Mouse (Mus musculus) forebrain, embryonic 13.5 days (tissue): ENCODE measurements at regions not wholly inside any gene's neighbourhood (a gene's known extent, or its start where the extent isn't known, plus 50 kb on each side); places are given as distances from the start of the nearest gene placed in this dataset.
A peak's percentile ranks its signal among the peaks of the same experiment; 100 is the strongest.

Source experiments
- ATAC-seq: fragments of 200-750 bp; cut with Nextera tagmentation; 2 replicates; pipeline ENCODE4 v1.8.0; 2017
- H3K27ac ChIP-seq: fragments of 300-500 bp; sonication (generic); 2 replicates; pipeline ENCODE4 v1.5.1; 2015; ENCODE audit warnings: inconsistent platforms, mild to moderate bottlenecking, moderate library complexity
- H3K27me3 ChIP-seq: fragments of 300-500 bp; sonication (generic); 2 replicates; pipeline ENCODE4 v1.6.1; 2015; ENCODE audit warnings: mild to moderate bottlenecking, inconsistent platforms
- H3K36me3 ChIP-seq: fragments of 300-500 bp; sonication (generic); 2 replicates; pipeline ENCODE4 v1.6.1; 2015; ENCODE audit warnings: mild to moderate bottlenecking, inconsistent platforms; ENCODE audit not compliant: poor library complexity, severe bottlenecking
- H3K4me1 ChIP-seq: fragments of 300-500 bp; sonication (generic); 2 replicates; pipeline ENCODE4 v1.6.1; 2015; ENCODE audit warnings: inconsistent platforms
- H3K4me2 ChIP-seq: fragments of 300-500 bp; sonication (generic); 2 replicates; pipeline ENCODE4 v1.6.1; 2015; ENCODE audit warnings: inconsistent platforms, mild to moderate bottlenecking, moderate library complexity
- H3K4me3 ChIP-seq: fragments of 300-500 bp; sonication (generic); 2 replicates; pipeline ENCODE4 v1.5.1; 2015; ENCODE audit warnings: mild to moderate bottlenecking, inconsistent platforms
- H3K9ac ChIP-seq: fragments of 300-500 bp; sonication (generic); 2 replicates; pipeline ENCODE4 v1.6.1; 2015; ENCODE audit warnings: mild to moderate bottlenecking, inconsistent platforms
- H3K9me3 ChIP-seq: fragments of 300-500 bp; sonication (generic); replicated peaks from 2 replicates; pipeline ENCODE4 v1.6.1; 2016; ENCODE audit warnings: inconsistent platforms
- WGBS: fragments of 180-500 bp; shearing (Covaris S2); methylation state at CpG from one replicate; pipeline ENCODE4 v1.1.7; 2015; 5-methylcytosine and 5-hydroxymethylcytosine counted together

DNA sequence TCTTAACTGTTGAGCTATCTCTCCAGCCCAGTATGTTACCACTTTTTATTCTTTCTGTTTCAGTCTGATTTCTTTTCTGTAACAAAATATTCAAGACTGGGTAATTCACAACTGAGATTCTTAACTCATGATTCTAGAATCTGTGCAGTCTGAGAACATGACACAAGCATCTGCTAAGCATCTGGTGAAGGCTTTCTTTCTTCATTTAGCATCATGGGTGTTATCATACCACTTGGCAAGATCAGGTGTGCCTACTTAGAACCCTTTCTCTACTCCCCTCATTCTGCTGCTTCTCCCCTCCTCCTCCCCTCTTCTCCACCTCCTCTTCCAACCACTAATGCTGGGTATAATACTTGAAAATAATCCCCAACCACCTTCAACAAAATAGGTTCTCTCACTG, 62.1 kb upstream of the Pfn2 start:
- no peak for ATAC-seq
- no peaks in the 10 kb centered on the region for H3K36me3 ChIP-seq

DNA sequence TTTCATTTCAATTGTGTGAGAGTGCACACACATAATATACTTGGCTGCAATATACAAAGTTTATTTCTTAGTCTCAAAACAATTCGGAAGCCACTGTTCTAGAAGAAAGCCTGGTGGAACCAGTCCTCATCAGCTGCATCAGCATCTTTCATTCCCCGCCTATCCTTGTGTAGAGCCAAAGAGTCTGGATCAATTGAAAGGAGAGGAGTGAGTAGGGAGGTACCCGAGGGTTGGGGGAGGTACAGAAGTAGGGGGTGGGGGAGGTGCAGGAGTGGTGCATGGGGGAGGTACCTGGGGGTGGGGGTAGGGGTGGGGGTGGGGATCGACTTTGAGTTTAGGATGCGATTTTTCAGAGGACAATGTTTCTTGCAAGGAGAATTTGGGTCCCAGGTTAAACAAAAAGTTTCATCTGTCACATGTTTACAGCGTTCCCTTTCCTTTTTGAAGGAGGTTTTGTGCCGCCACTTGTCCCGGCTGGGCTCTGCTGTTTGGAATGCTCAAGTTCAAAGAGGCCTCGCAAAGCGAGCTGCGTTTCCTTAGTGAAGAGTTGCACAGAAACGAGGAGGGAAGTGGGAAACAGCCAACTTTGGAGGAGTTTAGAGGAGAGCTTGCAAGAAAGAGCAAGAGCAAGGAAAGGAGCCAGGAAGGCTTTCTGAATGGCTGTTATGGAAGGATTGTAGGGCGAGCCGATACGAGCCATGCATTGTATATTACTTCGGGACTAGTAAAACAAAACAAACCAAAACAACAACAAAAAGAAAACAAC, 64.1 kb upstream of the Pfn2 start:
- peak overlapping the region; percentile 43 for H3K4me2 ChIP-seq
- H3K27me3 ChIP-seq: no peaks in the 10 kb centered on the region
- no peak overlapping the region for H3K4me3 ChIP-seq
- no peak overlapping the region for H3K27ac ChIP-seq
- H3K9me3 ChIP-seq: no peaks in the 10 kb centered on the region
- peaks cover 3% of the 10 kb centered on the region; the same call in 1 of the 2 replicates for H3K4me1 ChIP-seq
- H3K9ac ChIP-seq: no peak overlapping the region
- peak; percentile 58 for ATAC-seq
- WGBS: 14% methylated on average over 16 of the region's 16 CpGs
- no peaks in the 10 kb centered on the region for H3K36me3 ChIP-seq

More for the DNA sequence above, 62.1 kb upstream of the Pfn2 start:
- Histone ChIP-seq H3K27ac (no peak overlapping the region), H3K4me2 (no peak overlapping the region), H3K4me3 (no peak overlapping the region), H3K9ac (no peak overlapping the region), H3K27me3 (no peaks in the 10 kb centered on the region), H3K4me1 (peaks cover 3% of the 10 kb centered on the region; the same call in 1 of the 2 replicates), H3K9me3 (no peaks in the 10 kb centered on the region)

DNA sequence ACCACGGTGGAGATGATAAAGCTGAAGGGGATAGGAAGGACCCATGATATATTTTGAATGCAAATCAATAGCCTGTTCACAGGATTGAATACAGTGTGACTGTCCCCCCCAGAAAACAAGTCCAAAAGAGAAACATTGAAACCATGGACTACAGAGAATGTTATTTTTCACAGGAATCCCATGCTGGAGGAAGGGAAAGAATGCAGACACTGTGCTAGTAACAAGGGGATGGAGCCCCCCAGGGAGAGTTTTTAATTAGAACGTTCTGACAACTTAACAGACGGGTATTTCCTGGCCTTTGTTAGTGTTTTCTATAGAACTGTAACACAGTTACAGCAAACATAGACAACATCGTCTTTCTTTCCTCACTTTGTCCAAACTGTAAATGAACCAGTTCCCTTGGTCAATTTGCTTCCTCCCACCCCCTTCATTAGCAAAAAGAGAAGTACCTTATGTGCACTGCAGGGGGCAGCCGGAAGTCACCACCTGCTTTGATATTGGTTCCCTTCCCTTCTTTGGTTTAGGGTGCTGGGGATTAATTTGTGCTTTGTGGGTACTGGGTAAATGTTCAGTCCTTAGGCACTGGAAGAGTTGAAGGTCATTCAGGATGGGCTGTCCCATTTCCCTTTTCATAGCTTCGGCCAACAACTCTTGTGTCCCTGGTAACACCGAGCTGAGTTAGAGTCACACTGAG, 64.9 kb upstream of the Pfn2 start:
- WGBS: 43% methylated on average over 7 of the region's 7 CpGs
- Histone ChIP-seq H3K9me3 (no peaks in the 10 kb centered on the region), H3K36me3 (no peaks in the 10 kb centered on the region), H3K4me3 (no peak overlapping the region), H3K4me1 (peaks cover 3% of the 10 kb centered on the region; the same call in 1 of the 2 replicates), H3K4me2 (peak overlapping the region; percentile 43), H3K27me3 (no peaks in the 10 kb centered on the region), H3K9ac (no peak overlapping the region), H3K27ac (no peak overlapping the region)
- ATAC-seq: peak; percentile 67

DNA sequence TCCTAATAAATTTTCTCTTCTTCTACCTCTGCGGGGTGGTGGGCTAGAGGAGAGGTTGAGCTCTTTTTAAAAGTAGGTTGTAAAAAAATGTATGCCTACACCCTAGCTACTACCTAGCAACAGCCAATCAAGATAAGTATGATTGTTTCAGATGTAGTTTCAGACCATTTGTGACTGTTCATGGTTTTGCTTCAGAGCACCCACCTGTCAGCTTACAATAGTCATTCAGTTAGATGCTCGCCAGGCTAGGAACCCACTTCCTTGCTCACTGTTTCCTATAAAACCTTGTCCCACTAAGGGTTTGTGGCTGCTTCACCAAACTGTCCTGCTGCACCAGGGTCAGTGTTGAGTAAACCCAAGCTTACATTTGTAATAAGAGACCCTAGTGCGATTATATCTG, 66.8 kb upstream of the Pfn2 start:
- no peak overlapping the region for H3K4me3 ChIP-seq
- no peak overlapping the region for H3K9ac ChIP-seq
- ATAC-seq: no peak
- H3K4me1 ChIP-seq: peaks cover 17% of the 10 kb centered on the region
- no peak overlapping the region for H3K27ac ChIP-seq
- H3K4me2 ChIP-seq: no peak overlapping the region
- no peaks in the 10 kb centered on the region for H3K36me3 ChIP-seq
- no peaks in the 10 kb centered on the region for H3K9me3 ChIP-seq
- H3K27me3 ChIP-seq: no peaks in the 10 kb centered on the region
- WGBS: 93% methylated on average over 3 of the region's 3 CpGs

DNA sequence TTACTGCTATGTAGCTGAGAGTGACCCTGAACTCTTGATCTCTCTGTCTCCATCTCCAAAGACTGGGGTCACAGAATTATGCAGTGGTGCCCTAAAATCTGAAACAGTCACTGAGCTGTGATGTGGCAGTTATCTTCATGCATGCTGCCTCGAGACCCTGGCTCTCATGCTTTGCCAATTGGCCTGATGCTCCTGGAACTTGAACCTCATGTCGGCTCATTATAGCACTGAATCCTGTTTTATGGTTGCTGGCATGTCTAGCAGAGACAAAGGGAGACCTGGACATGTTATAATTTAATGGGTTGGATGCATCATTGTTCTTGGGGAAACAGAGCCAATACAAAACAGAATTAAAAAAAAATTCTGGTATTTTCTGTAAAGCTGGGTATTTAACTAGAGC, 71.0 kb upstream of the Pfn2 start:
- Histone ChIP-seq H3K4me1 (peaks cover 32% of the 10 kb centered on the region), H3K4me2 (no peak overlapping the region), H3K4me3 (no peak overlapping the region), H3K27ac (peak overlapping the region; percentile 79), H3K9me3 (no peaks in the 10 kb centered on the region), H3K27me3 (no peaks in the 10 kb centered on the region), H3K36me3 (no peaks in the 10 kb centered on the region), H3K9ac (no peak overlapping the region)
- peak; percentile 36; the same call in 1 of the 2 replicates for ATAC-seq
- 41% methylated on average over 2 of the region's 2 CpGs for WGBS

DNA sequence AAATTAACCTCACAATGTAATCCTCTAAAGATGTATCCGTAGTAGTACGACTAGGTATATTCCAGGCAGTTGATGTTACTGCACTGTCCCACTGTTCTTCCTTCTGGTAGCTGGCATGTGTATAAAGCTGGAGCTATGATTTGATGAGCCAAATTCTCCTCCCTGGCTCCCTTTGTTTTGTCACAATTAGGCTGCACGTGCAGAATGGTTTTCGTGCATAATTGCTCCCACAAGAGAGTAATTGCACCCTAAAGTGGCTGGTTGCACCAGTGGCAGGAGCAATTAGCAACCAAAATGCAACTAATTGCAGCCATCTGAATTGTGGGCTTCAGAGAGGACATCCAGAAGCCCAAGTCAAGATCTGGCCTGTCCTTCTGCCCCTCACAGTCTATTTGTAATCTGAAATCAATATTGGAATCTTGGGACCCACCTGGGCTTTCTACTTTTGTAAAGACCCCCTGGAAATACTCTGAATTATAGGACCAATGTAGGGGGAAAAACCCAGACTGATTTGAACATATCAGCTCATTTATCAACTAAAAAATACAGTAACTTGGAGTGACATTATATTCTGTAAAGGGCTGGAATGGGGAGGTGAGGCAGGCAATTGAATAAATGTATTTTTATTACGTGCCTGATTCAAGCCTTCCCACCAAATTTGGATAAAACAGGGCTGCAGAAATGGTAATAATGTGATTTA, 71.7 kb upstream of the Pfn2 start:
- no peak overlapping the region for H3K4me3 ChIP-seq
- no peak overlapping the region for H3K4me2 ChIP-seq
- no peak overlapping the region for H3K9ac ChIP-seq
- WGBS: 24% methylated on average over 5 of the region's 5 CpGs
- no peaks in the 10 kb centered on the region for H3K36me3 ChIP-seq
- no peaks in the 10 kb centered on the region for H3K27me3 ChIP-seq
- peak; percentile 93 for ATAC-seq
- H3K27ac ChIP-seq: peak overlapping the region; percentile 79
- H3K9me3 ChIP-seq: no peaks in the 10 kb centered on the region
- H3K4me1 ChIP-seq: peaks cover 32% of the 10 kb centered on the region

DNA sequence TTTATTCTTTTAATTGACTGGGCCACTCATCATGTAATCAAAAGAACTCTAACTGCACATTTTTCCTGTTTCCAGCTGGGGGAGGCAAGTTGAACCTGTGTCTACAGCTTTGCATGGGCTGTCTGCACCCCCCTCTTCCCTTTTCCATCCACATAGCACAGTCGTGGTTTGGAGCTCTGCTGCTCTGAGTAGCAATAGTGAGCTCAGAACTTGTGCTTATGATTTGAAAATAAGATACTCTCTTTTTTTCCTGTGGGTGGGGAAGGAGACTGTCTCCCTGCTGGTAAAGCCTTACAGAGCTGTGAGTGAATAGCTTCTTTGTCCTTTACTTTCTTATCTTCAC, 72.2 kb upstream of the Pfn2 start:
- 24% methylated on average over 1 of the region's 1 CpGs for WGBS
- Histone ChIP-seq H3K9ac (no peak overlapping the region), H3K27me3 (no peaks in the 10 kb centered on the region), H3K36me3 (no peaks in the 10 kb centered on the region), H3K4me2 (no peak overlapping the region), H3K27ac (peak overlapping the region; percentile 79), H3K4me3 (no peak overlapping the region), H3K4me1 (peaks cover 32% of the 10 kb centered on the region), H3K9me3 (no peaks in the 10 kb centered on the region)
- ATAC-seq: peak; percentile 77

DNA sequence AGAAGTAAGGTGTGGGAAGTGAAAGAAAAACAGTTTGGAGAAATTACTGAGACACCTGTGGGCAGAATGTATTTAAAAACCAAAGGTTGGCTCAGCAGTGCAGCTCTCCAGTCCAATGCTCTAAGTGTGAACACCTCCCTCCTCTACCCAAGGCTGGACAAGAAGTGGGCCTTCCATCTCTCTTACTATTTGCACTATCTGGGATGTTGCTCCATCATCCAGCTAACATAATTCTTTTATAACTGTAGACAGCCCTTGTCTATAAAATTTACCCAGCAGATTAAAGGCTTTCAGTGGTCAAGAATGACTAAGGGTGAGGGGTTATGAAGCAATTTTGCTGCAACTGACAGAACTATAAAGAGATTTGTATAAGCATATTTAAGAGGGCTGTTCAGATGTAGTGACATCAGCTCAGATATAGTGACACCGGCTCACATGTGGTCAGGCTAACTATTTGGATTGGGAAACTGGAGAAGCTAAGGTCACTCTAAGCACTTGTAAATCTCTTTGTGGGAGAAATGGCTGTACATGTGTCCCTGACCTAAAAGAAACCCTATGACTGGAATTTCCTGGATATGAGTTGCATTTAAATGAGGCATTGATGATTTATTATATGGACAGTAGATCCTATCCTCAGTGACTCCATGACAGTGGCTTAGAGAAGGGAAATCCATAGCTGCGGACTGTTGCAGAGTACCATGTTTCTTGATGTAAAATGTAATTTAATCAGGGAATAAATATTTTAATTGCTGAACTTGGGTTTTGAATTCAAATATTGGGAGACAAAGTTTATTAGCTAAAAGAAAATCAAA, 73.4 kb upstream of the Pfn2 start:
- no peaks in the 10 kb centered on the region for H3K9me3 ChIP-seq
- H3K9ac ChIP-seq: no peak overlapping the region
- no peaks in the 10 kb centered on the region for H3K36me3 ChIP-seq
- no peak for ATAC-seq
- H3K27ac ChIP-seq: no peak overlapping the region; the same call in 1 of the 2 replicates
- H3K4me1 ChIP-seq: peaks cover 32% of the 10 kb centered on the region
- no peaks in the 10 kb centered on the region for H3K27me3 ChIP-seq
- 95% methylated on average over 2 of the region's 2 CpGs for WGBS
- no peak overlapping the region for H3K4me3 ChIP-seq
- H3K4me2 ChIP-seq: no peak overlapping the region

DNA sequence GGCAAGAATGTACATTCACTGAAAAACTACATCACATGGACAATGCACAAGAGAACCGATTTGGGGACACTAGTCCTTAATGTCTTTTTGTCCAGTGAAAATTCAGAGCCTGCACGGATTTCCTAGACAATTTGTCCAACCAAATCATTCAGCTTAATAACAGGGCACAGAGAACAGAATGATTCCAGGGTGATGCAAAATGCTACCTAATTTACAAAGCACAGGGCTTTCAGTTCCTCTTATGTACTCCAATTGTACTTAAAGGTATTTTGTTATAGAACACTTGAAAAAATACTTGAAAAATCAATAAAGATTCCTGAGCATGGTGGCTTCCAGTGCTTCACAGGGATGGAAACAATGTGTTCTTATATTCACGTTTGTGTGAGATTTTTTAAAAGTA, 75.2 kb upstream of the Pfn2 start:
- Histone ChIP-seq H3K4me1 (peaks cover 32% of the 10 kb centered on the region), H3K9me3 (no peaks in the 10 kb centered on the region), H3K9ac (no peak overlapping the region), H3K4me3 (no peak overlapping the region), H3K27me3 (no peaks in the 10 kb centered on the region), H3K36me3 (no peaks in the 10 kb centered on the region), H3K4me2 (no peak overlapping the region), H3K27ac (no peak overlapping the region)
- WGBS: 51% methylated on average over 3 of the region's 3 CpGs
- no peak for ATAC-seq

DNA sequence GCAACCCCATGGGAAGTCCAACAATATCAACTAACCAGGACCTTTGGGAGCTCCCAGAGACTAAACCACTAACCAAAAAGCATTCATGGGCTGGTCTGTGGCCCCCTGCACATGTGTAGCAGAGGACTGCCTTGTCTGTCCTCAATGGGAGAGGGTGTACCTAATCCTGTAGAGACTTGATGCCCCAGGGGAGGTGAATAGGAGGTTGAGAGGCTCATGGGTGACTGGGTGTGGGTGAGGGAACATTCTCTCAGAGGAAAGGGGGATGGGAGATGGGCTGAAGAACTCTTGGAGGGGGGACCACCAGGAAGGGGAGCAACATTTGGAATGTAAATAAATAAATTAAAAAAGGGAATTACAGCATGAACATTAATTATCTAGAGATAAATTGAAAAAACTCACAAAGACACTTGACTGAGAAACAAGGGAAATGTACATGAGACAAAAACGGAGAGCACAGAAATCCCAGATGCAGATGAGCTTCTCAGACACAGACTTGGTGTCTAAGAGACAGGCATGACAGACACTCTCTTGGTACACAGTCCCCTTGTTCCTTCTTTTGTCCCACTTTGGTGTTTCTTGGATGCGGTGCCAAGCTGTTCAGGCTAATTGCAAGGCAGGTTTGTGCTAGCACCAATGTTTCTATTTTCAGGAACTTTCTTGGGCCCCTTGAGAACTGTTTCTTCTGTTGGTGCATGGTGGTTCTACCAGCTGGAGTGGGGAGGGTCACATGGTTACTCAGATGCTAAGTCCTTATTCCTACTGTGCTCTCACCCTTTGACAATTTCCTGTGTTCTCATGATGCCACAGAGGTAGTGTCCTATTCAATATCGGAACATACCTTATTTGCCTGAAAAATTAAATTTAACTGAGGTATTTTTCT, 85.0 kb upstream of the Pfn2 start:
- Histone ChIP-seq H3K4me2 (no peak overlapping the region), H3K27ac (no peak overlapping the region), H3K9ac (no peak overlapping the region), H3K27me3 (no peaks in the 10 kb centered on the region), H3K4me1 (no peaks in the 10 kb centered on the region), H3K4me3 (no peak overlapping the region), H3K36me3 (no peaks in the 10 kb centered on the region), H3K9me3 (no peaks in the 10 kb centered on the region)
- WGBS: 87% methylated on average over 3 of the region's 3 CpGs
- ATAC-seq: peak; percentile 38; the same call in 1 of the 2 replicates

DNA sequence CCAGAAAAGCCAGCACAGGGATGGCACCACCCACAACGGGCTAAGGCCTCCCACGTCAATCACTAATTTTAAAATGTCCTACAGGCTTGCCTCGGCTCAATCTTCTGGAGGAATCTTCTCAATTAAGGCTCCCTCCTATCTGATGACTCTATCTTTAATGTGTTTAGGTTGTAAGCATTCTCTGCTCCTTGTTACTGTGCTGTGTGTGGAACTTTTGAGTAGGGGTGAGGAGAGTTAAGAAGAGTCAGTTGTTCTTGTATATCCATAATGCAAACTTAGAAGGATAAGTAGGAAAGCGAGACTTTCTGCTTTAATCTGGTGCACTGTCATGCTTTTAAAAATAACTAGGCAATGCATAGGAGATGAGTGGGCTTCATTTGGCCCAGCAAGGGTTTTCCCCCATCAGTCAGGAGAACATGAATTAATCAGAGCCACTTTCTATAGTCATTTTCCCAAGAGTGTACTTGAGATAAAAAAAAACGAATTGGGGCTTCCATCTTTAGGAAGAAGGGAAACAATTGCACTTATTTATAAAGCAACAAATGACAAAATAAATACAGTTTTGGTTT, 87.2 kb upstream of the Pfn2 start:
- no peak for ATAC-seq
- WGBS: 74% methylated on average over 5 of the region's 5 CpGs
- no peaks in the 10 kb centered on the region for H3K4me1 ChIP-seq

More for the DNA sequence above, 87.2 kb upstream of the Pfn2 start:
- H3K4me3 ChIP-seq: no peak overlapping the region
- H3K36me3 ChIP-seq: no peaks in the 10 kb centered on the region
- no peaks in the 10 kb centered on the region for H3K27me3 ChIP-seq
- no peak overlapping the region for H3K9ac ChIP-seq
- H3K27ac ChIP-seq: no peak overlapping the region
- no peak overlapping the region for H3K4me2 ChIP-seq
- H3K9me3 ChIP-seq: no peaks in the 10 kb centered on the region
